Mouse (Mus musculus) MEL (cell line): ENCODE results near the gene Tirap. TPM values are rescaled to one million over a fixed set of nuclear protein-coding genes. Genes with fewer than 3 reads are reported as not detected.
A peak's percentile ranks its signal among the peaks of the same experiment; 100 is the strongest.

ENCODE experiments used
- DNase-seq: peaks from one replicate; pipeline ENCODE4 v3.0.0; 2011; ENCODE audit warnings: low read depth, low spot score
- H3K27ac ChIP-seq: 2 replicates; pipeline ENCODE4 v1.5.1; 2012; ENCODE audit warnings: low read depth, mild to moderate bottlenecking, control low read depth, low read length, moderate library complexity; ENCODE audit not compliant: control insufficient read depth
- H3K27me3 ChIP-seq, 2 experiments: fragments of 150-350 bp in 1 of 2; sonication (generic) in 1 of 2; 2 replicates each; pipeline ENCODE4 v1.6.1; 2012; ENCODE audit warnings: low read length in 2 of 2, mild to moderate bottlenecking in 2 of 2, improper control_type of control experiment in 1 of 2, moderate library complexity in 1 of 2; ENCODE audit not compliant: insufficient read depth in 2 of 2, control insufficient read depth in 1 of 2
- H3K36me3 ChIP-seq, 2 experiments: 2 replicates each; pipeline ENCODE4 v1.6.1; 2012 to 2014; ENCODE audit warnings: low read length in 2 of 2, improper control_type of control experiment in 1 of 2, inconsistent platforms in 1 of 2, mild to moderate bottlenecking in 1 of 2; ENCODE audit not compliant: insufficient read depth in 2 of 2, control insufficient read depth in 1 of 2
- H3K4me1 ChIP-seq, 2 experiments: fragments of 150-350 bp in 1 of 2; sonication (generic) in 1 of 2; 2 replicates each; pipeline ENCODE4 v1.6.1; 2012; ENCODE audit warnings: low read length in 2 of 2, improper control_type of control experiment in 1 of 2, mild to moderate bottlenecking in 1 of 2; ENCODE audit not compliant: insufficient read depth in 2 of 2, control insufficient read depth in 1 of 2
- H3K4me3 ChIP-seq, 2 experiments: fragments of 150-350 bp in 1 of 2; sonication (generic) in 1 of 2; 2 replicates each; pipeline ENCODE4 v1.5.1; 2012; ENCODE audit warnings: low read depth in 2 of 2, low read length in 2 of 2, mild to moderate bottlenecking in 2 of 2, moderate library complexity in 2 of 2, control low read depth in 1 of 2, improper control_type of control experiment in 1 of 2; ENCODE audit not compliant: control insufficient read depth in 1 of 2, insufficient read depth in 1 of 2
- H3K79me2 ChIP-seq: 2 replicates; pipeline ENCODE4 v1.6.1; 2012; ENCODE audit warnings: mild to moderate bottlenecking, low read length, moderate library complexity; ENCODE audit not compliant: control insufficient read depth, poor library complexity, insufficient read depth
- H3K9ac ChIP-seq: 2 replicates; pipeline ENCODE4 v1.6.1; 2012; ENCODE audit warnings: low read depth, mild to moderate bottlenecking, control low read depth, low read length, moderate library complexity; ENCODE audit not compliant: control insufficient read depth, poor library complexity, severe bottlenecking
- H3K9me3 ChIP-seq: fragments of 150-350 bp; sonication (generic); replicated peaks from 2 replicates; pipeline ENCODE4 v1.6.1; 2012; ENCODE audit warnings: mild to moderate bottlenecking, low read length, improper control_type of control experiment, moderate library complexity; ENCODE audit not compliant: insufficient read depth
- BHLHE40 ChIP-seq: IDR thresholded peaks from 2 replicates; pipeline ENCODE4 v1.6.1; 2012; ENCODE audit warnings: low read depth, mild to moderate bottlenecking, inconsistent platforms, low read length, improper control_type of control experiment, borderline replicate concordance
- CHD2 ChIP-seq: IDR thresholded peaks from 2 replicates; pipeline ENCODE4 v1.6.1; 2011; ENCODE audit warnings: low read length, improper control_type of control experiment
- CTCF ChIP-seq, 3 experiments: IDR thresholded peaks in 2 of 3; conservative IDR thresholded peaks in 1 of 3; 2 replicates each; pipeline ENCODE4 v1.5.1; 2011 to 2012; ENCODE audit warnings: low read length in 3 of 3, low read depth in 2 of 3, mild to moderate bottlenecking in 2 of 3, improper control_type of control experiment in 1 of 3, inconsistent platforms in 1 of 3, mixed read lengths in 1 of 3, moderate library complexity in 1 of 3; ENCODE audit not compliant: control insufficient read depth in 1 of 3, insufficient read depth in 1 of 3, poor library complexity in 1 of 3, severe bottlenecking in 1 of 3
- E2F4 ChIP-seq: IDR thresholded peaks from 2 replicates; pipeline ENCODE4 v1.6.1; 2011; ENCODE audit warnings: low read depth, low read length, improper control_type of control experiment, borderline replicate concordance
- ETS1 ChIP-seq: IDR thresholded peaks from 2 replicates; pipeline ENCODE4 v1.6.1; 2012; ENCODE audit warnings: low read depth, mild to moderate bottlenecking, inconsistent platforms, low read length, improper control_type of control experiment, moderate library complexity
- MEF2A ChIP-seq: IDR thresholded peaks from 2 replicates; pipeline ENCODE4 v1.6.1; 2014; ENCODE audit warnings: low read depth, mild to moderate bottlenecking, inconsistent platforms, low read length, improper control_type of control experiment; ENCODE audit not compliant: poor library complexity, insufficient replicate concordance, severe bottlenecking; ENCODE audit errors: extremely low read depth
- MYC ChIP-seq: IDR thresholded peaks from 2 replicates; pipeline ENCODE4 v1.6.1; 2011; ENCODE audit warnings: low read depth, mild to moderate bottlenecking, low read length, improper control_type of control experiment, moderate library complexity
- NELFE ChIP-seq: IDR thresholded peaks from 2 replicates; pipeline ENCODE4 v1.6.1; 2011; ENCODE audit warnings: low read depth, low read length, improper control_type of control experiment
- NRF1 ChIP-seq: IDR thresholded peaks from 2 replicates; pipeline ENCODE4 v1.6.1; 2014; ENCODE audit warnings: low read depth, mild to moderate bottlenecking, inconsistent platforms, low read length, improper control_type of control experiment, moderate library complexity; ENCODE audit not compliant: poor library complexity, insufficient read depth, severe bottlenecking
- POLR2AphosphoS2 ChIP-seq: IDR thresholded peaks from 2 replicates; pipeline ENCODE4 v1.6.1; 2011; ENCODE audit warnings: low read length, improper control_type of control experiment
- POLR2AphosphoS5 ChIP-seq: IDR thresholded peaks from 2 replicates; pipeline ENCODE4 v1.6.1; 2012; ENCODE audit warnings: low read depth, borderline replicate concordance, mild to moderate bottlenecking, inconsistent platforms, low read length, moderate library complexity, mixed read lengths
- RAD21 ChIP-seq: IDR thresholded peaks from 2 replicates; pipeline ENCODE4 v1.6.1; 2011; ENCODE audit warnings: mild to moderate bottlenecking, low read depth, low read length, improper control_type of control experiment
- SIN3A ChIP-seq: IDR thresholded peaks from 2 replicates; pipeline ENCODE4 v1.6.1; 2012; ENCODE audit warnings: low read length, improper control_type of control experiment, inconsistent platforms
- TAL1 ChIP-seq: IDR thresholded peaks from 2 replicates; pipeline ENCODE4 v1.6.1; 2012; ENCODE audit warnings: mild to moderate bottlenecking, inconsistent platforms, low read length, moderate library complexity, mixed read lengths
- USF1 ChIP-seq: IDR thresholded peaks from 2 replicates; pipeline ENCODE4 v1.6.1; 2014; ENCODE audit warnings: low read depth, mild to moderate bottlenecking, inconsistent platforms, low read length, improper control_type of control experiment, moderate library complexity
- ZKSCAN1 ChIP-seq: IDR thresholded peaks from 2 replicates; pipeline ENCODE4 v1.6.1; 2012; ENCODE audit warnings: low read depth, mild to moderate bottlenecking, inconsistent platforms, low read length, improper control_type of control experiment, moderate library complexity
- polyA plus RNA-seq, 2 experiments: library from polyadenylated mRNA; stranded (reverse) in 1 of 2; unstranded in 1 of 2; fragments of >175 nt in 1 of 2; fragments of >200 nt in 1 of 2; gene quantifications; 2 replicates each; pipeline versions ENCODE4 v1.2.1 to v1.2.4; 2012; ENCODE audit warnings: low replicate concordance in 2 of 2, low read depth in 1 of 2; ENCODE audit not compliant: insufficient read length in 2 of 2, insufficient read depth in 1 of 2, missing spikeins in 1 of 2
- total RNA-seq: library from RNA; depleted of rRNA; stranded (reverse); fragments of 300-350 nt; gene quantifications from 2 replicates; pipeline ENCODE4 v1.2.3, GENCODE M21; 2012

The Tirap gene
- total and polyA plus RNA-seq, 3 experiments = 2.4 to 5.3 TPM; not detected in 1

GRCm38 (mm10) chr9:35183359-35183758 is 16.7 kb downstream of the Tirap start:
- no peak for TF ChIP-seq MEF2A
- no peak for TF ChIP-seq NRF1
- no peak for TF ChIP-seq TAL1
- no peak for TF ChIP-seq RAD21
- no peak for TF ChIP-seq CTCF (IDR thresholded peaks at IDR 0.05 in 2 of 3, conservative IDR thresholded peaks at IDR 0.05 in 1 of 3; ENCODE audit: control insufficient read depth in 1 of 3, insufficient read depth in 1 of 3, low read depth in 2 of 3, low read length in 3 of 3, poor library complexity in 1 of 3, severe bottlenecking in 1 of 3)
- no peak for TF ChIP-seq USF1
- TF ChIP-seq BHLHE40 = no peak
- TF ChIP-seq E2F4 = no peak
- no peak for TF ChIP-seq MYC
- no peak for TF ChIP-seq NELFE
- no peak for TF ChIP-seq ETS1
- TF ChIP-seq POLR2AphosphoS2 = no peak
- no peak for TF ChIP-seq CHD2
- TF ChIP-seq POLR2AphosphoS5 = no peak
- TF ChIP-seq, all 39 proteins: peak for 0
- DNase-seq = peak; percentile 31
- Histone ChIP-seq H3K27ac (no peak overlapping the region), H3K9me3 (no peaks in the 10 kb centered on the region), H3K9ac (no peak overlapping the region), H3K4me1 (peaks cover 9 to 13% of the 10 kb centered on the region in 2 experiments; a peak in 3 of 4 replicates), H3K36me3 (peaks cover 0 to 15% of the 10 kb centered on the region in 2 experiments; a peak in 2 of 4 replicates), H3K79me2 (no peaks in the 10 kb centered on the region), H3K4me3 (no peak overlapping the region), H3K27me3 (no peaks in the 10 kb centered on the region)

- no peaks in the 10 kb centered on the region for H3K27me3 ChIP-seq
- H3K9me3 ChIP-seq = no peaks in the 10 kb centered on the region
- peaks cover 9 to 13% of the 10 kb centered on the region in 2 experiments; a peak in 3 of 4 replicates for H3K4me1 ChIP-seq
- TF ChIP-seq ZKSCAN1 (no peak), SIN3A (0 out of 2 replicates have a peak, but pooled peaks have one; percentile 8)
- no peak for DNase-seq
- no peak overlapping the region for H3K4me3 ChIP-seq
- peaks cover 0 to 15% of the 10 kb centered on the region in 2 experiments; a peak in 2 of 4 replicates for H3K36me3 ChIP-seq
- H3K27ac ChIP-seq = no peak overlapping the region
- H3K79me2 ChIP-seq = no peaks in the 10 kb centered on the region
- H3K9ac ChIP-seq = no peak overlapping the region
These were observed 17.3 kb downstream of the Tirap start for GRCm38 (mm10) chr9:35182832-35183231.
